Mouse (Mus musculus) hindbrain, embryonic 14.5 days (tissue): ENCODE results near the gene Dxo. TPM values are rescaled to one million over a fixed set of nuclear protein-coding genes. Genes with fewer than 3 reads are reported as not detected.
"Not testable (repeated sequence)": the region's sequence is repeated elsewhere in the genome, so short reads cannot be mapped to it uniquely, and the experiment has no call there.

Source experiments
- ATAC-seq: fragments of 200-750 bp; cut with Nextera tagmentation; 2 replicates; pipeline ENCODE4 v1.8.0; 2017; ENCODE audit warnings: moderate number of reproducible peaks, mild to moderate bottlenecking, moderate TSS enrichment, moderate library complexity; ENCODE audit not compliant: low FRiP score
- DNase-seq: peaks from one replicate; pipeline ENCODE4 v3.0.0-alpha.2; 2015; ENCODE audit warnings: low spot score
- H3K27ac ChIP-seq: fragments of 300-500 bp; sonication (generic); 2 replicates; pipeline ENCODE4 v1.5.1; 2014; ENCODE audit warnings: mild to moderate bottlenecking, moderate library complexity
- H3K27me3 ChIP-seq: fragments of 300-500 bp; sonication (generic); 2 replicates; pipeline ENCODE4 v1.6.1; 2014; ENCODE audit warnings: mild to moderate bottlenecking, low read length, mixed read lengths; ENCODE audit not compliant: control insufficient read depth, insufficient read depth
- H3K36me3 ChIP-seq: fragments of 300-500 bp; sonication (generic); replicated peaks from 2 replicates; pipeline ENCODE4 v1.6.1; 2014; ENCODE audit not compliant: control insufficient read depth, insufficient read depth
- H3K4me1 ChIP-seq: fragments of 300-500 bp; sonication (generic); replicated peaks from 2 replicates; pipeline ENCODE4 v1.6.1; 2014; ENCODE audit warnings: antibody characterized with exemption, low read length, mixed read lengths; ENCODE audit not compliant: control insufficient read depth, insufficient read depth
- H3K4me2 ChIP-seq: fragments of 300-500 bp; sonication (generic); replicated peaks from 2 replicates; pipeline ENCODE4 v1.6.1; 2014; ENCODE audit warnings: mild to moderate bottlenecking, moderate library complexity
- H3K4me3 ChIP-seq: fragments of 300-500 bp; sonication (generic); replicated peaks from 2 replicates; pipeline ENCODE4 v1.5.1; 2014; ENCODE audit warnings: mild to moderate bottlenecking, low read length
- H3K9ac ChIP-seq: fragments of 300-500 bp; sonication (generic); 2 replicates; pipeline ENCODE4 v1.6.1; 2014
- H3K9me3 ChIP-seq: fragments of 300-500 bp; sonication (generic); 2 replicates; pipeline ENCODE4 v1.6.1; 2016; ENCODE audit warnings: low read length; ENCODE audit not compliant: control insufficient read depth
- WGBS: fragments of 180-500 bp; shearing (Covaris S2); extraction: QIAGEN DNeasy Blood & Tissue Kit; methylation state at CpG from one replicate; pipeline ENCODE4 v1.1.7; 2014; 5-methylcytosine and 5-hydroxymethylcytosine counted together
- polyA plus RNA-seq: library from polyadenylated mRNA; unstranded; fragments of >200 nt; fragmentation: Nextera tagmentation; extraction: Ambion mirVana; gene quantifications from 2 replicates; pipeline ENCODE4 v1.2.1, GENCODE M21; 2014

Gene Dxo
- polyA plus RNA-seq, 1 experiment from 2014 or later, result 54.4 TPM

DNA sequence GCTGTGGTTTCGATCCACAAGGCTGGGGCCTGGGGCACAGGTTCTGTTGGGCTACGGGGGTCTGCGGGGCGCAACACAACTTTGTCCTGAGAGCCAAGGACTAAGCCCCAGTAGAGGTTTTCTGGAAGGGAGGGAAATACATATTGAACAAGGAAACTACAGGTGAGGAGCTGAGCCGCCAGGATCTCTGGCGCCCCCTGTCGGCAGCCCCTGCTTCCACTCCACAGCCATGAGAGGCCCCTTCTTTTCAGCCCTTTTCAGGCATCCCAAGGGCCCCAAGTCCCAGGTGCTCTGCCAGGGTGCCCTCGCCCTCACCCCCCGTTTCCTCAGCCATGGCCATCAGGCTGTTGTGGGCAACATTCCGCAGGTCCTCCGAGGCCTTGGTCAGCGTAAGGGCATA is 23.1 kb upstream of the Dxo start:
- not testable (repeated sequence) for H3K4me2 ChIP-seq, H3K36me3 ChIP-seq, ATAC-seq, H3K9ac ChIP-seq, H3K9me3 ChIP-seq, H3K4me1 ChIP-seq, DNase-seq, H3K4me3 ChIP-seq, H3K27ac ChIP-seq, H3K27me3 ChIP-seq
- 63% methylated on average over 12 of the region's 12 CpGs for WGBS

GRCm38 (mm10) chr17:34814818-34815370 is 21.9 kb upstream of the Dxo start:
- Histone ChIP-seq H3K9ac (no peak overlapping the region), H3K9me3 (no peaks in the 10 kb centered on the region), H3K4me1 (no peaks in the 10 kb centered on the region), H3K4me2 (no peak overlapping the region), H3K4me3 (no peak overlapping the region), H3K27me3 (no peaks in the 10 kb centered on the region), H3K27ac (no peak overlapping the region), H3K36me3 (no peaks in the 10 kb centered on the region)
- WGBS, result 82% methylated on average over 7 of the region's 7 CpGs
- ATAC-seq (no peak), DNase-seq (no peak)

DNA sequence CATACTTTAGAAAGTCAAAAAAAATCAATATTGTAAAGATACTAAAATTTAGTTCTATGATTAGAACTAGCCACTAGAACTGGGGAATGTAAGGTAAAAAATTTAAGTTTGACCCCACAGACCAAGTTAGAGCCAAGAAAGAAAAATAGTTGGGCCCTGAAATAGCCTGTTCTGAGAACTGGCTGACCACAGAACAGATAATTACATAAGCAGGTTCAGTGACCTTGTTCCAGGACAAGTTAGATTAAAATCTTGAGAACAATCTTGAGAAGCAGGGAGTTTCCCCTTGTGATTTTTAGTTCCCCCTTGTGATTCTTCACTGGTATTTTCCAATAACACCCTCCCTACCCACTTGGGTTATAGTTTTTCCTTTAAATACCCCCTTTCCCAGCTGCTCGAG is 6.0 kb upstream of the Dxo start:
- not testable (repeated sequence) for H3K27me3 ChIP-seq, H3K4me1 ChIP-seq, H3K9me3 ChIP-seq, H3K4me2 ChIP-seq, ATAC-seq, H3K27ac ChIP-seq, DNase-seq, H3K4me3 ChIP-seq, H3K9ac ChIP-seq
- peaks cover 76% of the 10 kb centered on the region for H3K36me3 ChIP-seq
- WGBS, result 100% methylated on average over 1 of the region's 1 CpGs

DNA sequence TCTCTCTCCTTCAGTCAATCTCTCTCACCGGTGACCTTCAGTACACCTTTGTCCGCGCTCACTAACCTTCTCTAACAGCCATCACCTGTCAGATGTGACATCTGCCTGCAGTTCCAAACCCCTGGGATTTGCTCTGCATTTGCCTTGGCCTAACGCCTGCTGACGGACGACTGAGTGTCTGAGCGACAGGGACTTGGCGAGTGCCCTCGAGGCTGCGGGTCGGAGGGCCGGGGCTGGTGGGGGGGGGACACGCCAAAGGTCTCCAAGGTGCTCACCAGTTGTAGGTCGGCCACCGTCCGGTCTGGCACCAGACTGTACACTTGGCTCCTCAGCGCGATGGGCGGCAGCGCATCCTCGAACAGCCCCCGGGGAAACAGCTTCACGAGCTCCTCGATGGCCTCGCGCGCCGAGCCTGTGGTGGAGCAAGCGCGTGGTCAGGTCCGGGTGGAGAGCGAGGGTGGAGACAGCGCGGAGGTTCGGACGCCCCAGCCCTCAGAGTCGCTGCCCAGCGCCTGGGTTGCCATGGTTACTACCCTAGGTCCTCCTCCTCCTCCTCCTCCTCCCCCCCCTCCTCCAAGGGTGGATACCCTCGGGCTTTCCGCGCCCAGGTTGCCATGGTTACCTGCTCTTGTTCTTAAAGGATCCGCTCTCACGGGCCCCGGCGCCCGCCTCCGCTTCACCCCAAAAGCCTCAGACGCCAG is 514 bp upstream of the Dxo start:
- H3K36me3 ChIP-seq, result peaks cover 51% of the 10 kb centered on the region
- peak overlapping the region; percentile 65 for H3K9ac ChIP-seq
- no peak for DNase-seq
- no peaks in the 10 kb centered on the region for H3K9me3 ChIP-seq
- H3K4me2 ChIP-seq, result peak overlapping the region; percentile 92
- peak; percentile 79 for ATAC-seq
- WGBS, result 4% methylated on average over 44 of the region's 48 CpGs
- peaks cover 21% of the 10 kb centered on the region for H3K4me1 ChIP-seq
- peak overlapping the region; percentile 34 for H3K27ac ChIP-seq
- no peaks in the 10 kb centered on the region for H3K27me3 ChIP-seq
- peak overlapping the region; percentile 53 for H3K4me3 ChIP-seq

- Histone ChIP-seq H3K9me3 (no peaks in the 10 kb centered on the region), H3K4me1 (peaks cover 21% of the 10 kb centered on the region), H3K9ac (peak overlapping the region; percentile 65), H3K4me3 (peak overlapping the region; percentile 53), H3K27me3 (no peaks in the 10 kb centered on the region), H3K27ac (peak overlapping the region; percentile 70), H3K36me3 (peaks cover 58% of the 10 kb centered on the region), H3K4me2 (peak overlapping the region; percentile 93)
- 39% methylated on average over 42 of the region's 43 CpGs for WGBS
- ATAC-seq, result no peak
- DNase-seq, result no peak
Measured at GRCm38 (mm10) chr17:34837464-34838324, 875 bp downstream of the Dxo start.

DNA sequence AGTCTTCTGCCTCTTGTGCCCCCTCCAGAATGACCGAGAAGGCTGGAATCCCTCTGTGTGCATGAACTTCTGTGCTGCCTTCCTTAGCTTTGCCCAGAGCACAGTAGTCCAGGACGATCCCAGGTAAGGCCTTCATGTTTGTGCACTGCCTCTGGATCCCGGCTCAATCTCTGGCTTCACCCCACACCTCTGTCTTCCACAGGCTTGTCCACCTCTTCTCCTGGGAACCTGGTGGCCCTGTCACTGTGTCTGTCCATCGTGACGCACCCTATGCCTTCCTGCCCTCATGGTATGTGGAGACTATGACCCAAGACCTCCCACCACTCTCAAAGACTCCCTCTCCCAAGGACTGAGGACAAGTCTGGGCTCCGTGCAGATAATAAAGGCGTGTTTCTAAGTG is 2.0 kb downstream of the Dxo start:
- Histone ChIP-seq H3K4me1 (peaks cover 21% of the 10 kb centered on the region), H3K4me2 (no peak overlapping the region), H3K4me3 (no peak overlapping the region), H3K9me3 (no peaks in the 10 kb centered on the region), H3K9ac (no peak overlapping the region), H3K27ac (no peak overlapping the region), H3K27me3 (no peaks in the 10 kb centered on the region), H3K36me3 (peaks cover 59% of the 10 kb centered on the region)
- WGBS, result 91% methylated on average over 7 of the region's 7 CpGs
- ATAC-seq, result no peak
- no peak for DNase-seq

DNA sequence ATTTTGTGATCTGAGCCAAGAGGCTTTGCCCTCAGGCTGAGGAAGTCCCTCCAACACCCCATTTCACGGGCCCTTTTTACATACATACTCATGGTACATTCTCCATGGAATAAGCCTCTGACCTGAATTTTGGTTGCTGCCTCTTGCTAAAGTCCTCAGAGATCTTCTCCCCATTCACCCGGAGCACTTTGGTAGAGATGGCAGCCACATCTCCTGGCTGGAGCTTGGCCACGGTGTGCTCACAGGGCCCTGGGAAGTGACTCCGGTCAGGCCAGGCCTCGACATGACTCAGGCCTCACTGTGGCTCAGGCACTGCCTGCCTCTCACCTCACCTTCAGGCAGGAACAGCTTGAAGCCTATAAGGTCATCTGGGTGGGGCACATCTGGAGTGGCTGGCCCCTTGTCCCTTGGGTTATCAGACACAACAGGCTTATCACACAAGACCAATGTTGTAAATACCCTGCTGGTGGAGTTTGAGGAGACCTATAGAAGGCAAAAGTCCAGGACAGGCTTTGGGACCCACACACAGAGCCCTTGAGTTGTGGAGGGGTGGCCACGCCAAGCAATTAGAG is 4.0 kb downstream of the Dxo start:
- ATAC-seq (no peak), DNase-seq (no peak)
- Histone ChIP-seq H3K27ac (no peak overlapping the region), H3K4me1 (peaks cover 13% of the 10 kb centered on the region), H3K9ac (no peak overlapping the region), H3K4me2 (no peak overlapping the region), H3K4me3 (no peak overlapping the region), H3K27me3 (no peaks in the 10 kb centered on the region), H3K9me3 (no peaks in the 10 kb centered on the region), H3K36me3 (peaks cover 73% of the 10 kb centered on the region)
- WGBS, result 89% methylated on average over 6 of the region's 6 CpGs

GRCm38 (mm10) chr17:34844884-34845283 is 8.1 kb downstream of the Dxo start:
- H3K9me3 ChIP-seq, result no peaks in the 10 kb centered on the region
- H3K27me3 ChIP-seq, result no peaks in the 10 kb centered on the region
- ATAC-seq (no peak), DNase-seq (no peak)
- no peak overlapping the region for H3K9ac ChIP-seq
- no peak overlapping the region for H3K4me3 ChIP-seq
- H3K36me3 ChIP-seq, result peaks cover 84% of the 10 kb centered on the region
- peaks cover 7% of the 10 kb centered on the region; the same call in 1 of the 2 replicates for H3K4me1 ChIP-seq
- WGBS, result 93% methylated on average over 13 of the region's 13 CpGs
- H3K4me2 ChIP-seq, result no peak overlapping the region
- no peak overlapping the region for H3K27ac ChIP-seq

GRCm38 (mm10) chr17:34847192-34847591 is 10.4 kb downstream of the Dxo start:
- Histone ChIP-seq H3K36me3 (peaks cover 62% of the 10 kb centered on the region), H3K27me3 (no peaks in the 10 kb centered on the region), H3K9me3 (no peaks in the 10 kb centered on the region), H3K27ac (no peak overlapping the region), H3K4me1 (peaks cover 20% of the 10 kb centered on the region), H3K4me2 (no peak overlapping the region), H3K9ac (no peak overlapping the region), H3K4me3 (no peak overlapping the region)
- ATAC-seq, result no peak
- no peak for DNase-seq
- 86% methylated on average over 6 of the region's 6 CpGs for WGBS
